Comparison of ENCODE assay signal across 26 mouse cellular contexts in genomic region chr2:121563117-121563516, GRCm38 (mm10). TPM values are rescaled to one million over a fixed set of nuclear protein-coding genes. Genes with fewer than 3 reads are reported as not detected.
DNase-seq lines count a peak whose midpoint lies in the region; ATAC-seq and TF ChIP-seq lines count a peak whose summit lies in the region.
"Had no signal": no experiment of that assay in that cellular context is flagged by ENCODE, and none has a peak within 500 bp of the region (broad histone marks: within the 10 kb centered on the region; RNA-seq: fewer than 3 reads in every experiment).

No protein-coding gene starts in this region.

- no peaks in the 10 kb centered on the region for H3K36me3 ChIP-seq in G1E (replicated peaks)
- H3K36me3 ChIP-seq in liver, embryonic 12.5 days, result no peaks in the 10 kb centered on the region
- H3K36me3 ChIP-seq in forebrain, embryonic 13.5 days (ENCODE audit: poor library complexity, severe bottlenecking), result peaks cover 60% of the 10 kb centered on the region
- H3K36me3 ChIP-seq in forebrain, embryonic 16.5 days (ENCODE audit: control insufficient read depth, insufficient read depth), result peaks cover 7% of the 10 kb centered on the region; the same call in 1 of the 2 replicates
- H3K36me3 ChIP-seq in kidney, embryonic 15.5 days, result no peaks in the 10 kb centered on the region
- H3K36me3 ChIP-seq: embryonic facial prominence, embryonic 10.5 days; heart, embryonic 15.5 days; midbrain, embryonic 15.5 days had no signal

- peak; percentile 15; the same call in 1 of the 2 replicates for ATAC-seq in G1E (ENCODE audit: extremely low read depth, insufficient number of reproducible peaks, low FRiP score, poor library complexity, severe bottlenecking)
- ATAC-seq in liver, embryonic 12.5 days, result peak; percentile 84
- ATAC-seq in megakaryocyte progenitor cell, adult 5-6 weeks (replicated peaks; ENCODE audit: poor library complexity), result peak; percentile 99
- no peak for ATAC-seq in forebrain, embryonic 13.5 days
- no peak for ATAC-seq in forebrain, embryonic 16.5 days
- ATAC-seq in kidney, embryonic 15.5 days (replicated peaks; ENCODE audit: low FRiP score), result no peak
- ATAC-seq: hindbrain, embryonic 16.5 days; intestine, embryonic 16.5 days; midbrain, embryonic 15.5 days had no signal

- H3K27me3 ChIP-seq in G1E (ENCODE audit: insufficient read depth, low read length), result no peaks in the 10 kb centered on the region
- H3K27me3 ChIP-seq in liver, embryonic 12.5 days (replicated peaks), result no peaks in the 10 kb centered on the region
- H3K27me3 ChIP-seq in forebrain, embryonic 13.5 days, result no peaks in the 10 kb centered on the region
- H3K27me3 ChIP-seq in forebrain, embryonic 16.5 days (replicated peaks; ENCODE audit: control insufficient read depth, insufficient read depth, low read length), result no peaks in the 10 kb centered on the region
- no peaks in the 10 kb centered on the region for H3K27me3 ChIP-seq in kidney, embryonic 15.5 days
- H3K27me3 ChIP-seq: CH12.LX; heart, embryonic 15.5 days; midbrain, embryonic 15.5 days; neural tube, embryonic 12.5 days had no signal

- no peak overlapping the region for H3K27ac ChIP-seq in liver, embryonic 12.5 days
- H3K27ac ChIP-seq in forebrain, embryonic 13.5 days, result no peak overlapping the region
- no peak overlapping the region for H3K27ac ChIP-seq in forebrain, embryonic 16.5 days (ENCODE audit: low read length)
- H3K27ac ChIP-seq in kidney, embryonic 15.5 days, result no peak overlapping the region
- H3K27ac ChIP-seq: embryonic facial prominence, embryonic 10.5 days; heart, embryonic 15.5 days; left cerebral cortex, adult 2 months; midbrain, embryonic 15.5 days; neural tube, embryonic 12.5 days; stomach, postnatal 0 days had no signal

- 14% methylated on average over 3 of the region's 3 CpGs for WGBS in liver, embryonic 12.5 days (ENCODE audit: insufficient replicate concordance)
- 97% methylated on average over 3 of the region's 3 CpGs for WGBS in forebrain, embryonic 13.5 days
- 97% methylated on average over 3 of the region's 3 CpGs for WGBS in forebrain, embryonic 16.5 days
- 92% methylated on average over 3 of the region's 3 CpGs for WGBS in kidney, embryonic 15.5 days

- H3K4me1 ChIP-seq in G1E (ENCODE audit: insufficient read depth, low read depth, low read length), result peaks cover 13% of the 10 kb centered on the region
- peaks cover 17% of the 10 kb centered on the region for H3K4me1 ChIP-seq in liver, embryonic 12.5 days
- H3K4me1 ChIP-seq in forebrain, embryonic 13.5 days, result no peaks in the 10 kb centered on the region
- no peaks in the 10 kb centered on the region for H3K4me1 ChIP-seq in forebrain, embryonic 16.5 days (replicated peaks; ENCODE audit: control insufficient read depth, insufficient read depth, low read length)
- no peaks in the 10 kb centered on the region for H3K4me1 ChIP-seq in kidney, embryonic 15.5 days
- H3K4me1 ChIP-seq: heart, embryonic 15.5 days; midbrain, embryonic 15.5 days; neural tube, embryonic 12.5 days had no signal

- H3K4me2 ChIP-seq in liver, embryonic 12.5 days, result no peak overlapping the region
- H3K4me2 ChIP-seq in forebrain, embryonic 13.5 days, result no peak overlapping the region
- no peak overlapping the region for H3K4me2 ChIP-seq in forebrain, embryonic 16.5 days (ENCODE audit: low read length)
- no peak overlapping the region for H3K4me2 ChIP-seq in kidney, embryonic 15.5 days
- H3K4me2 ChIP-seq: heart, embryonic 15.5 days; midbrain, embryonic 15.5 days; neural tube, embryonic 12.5 days had no signal

- no peak for TF ChIP-seq CTCF in G1E (IDR thresholded peaks at IDR 0.05; ENCODE audit: low read depth, low read length)

- DNase-seq in G1E (ENCODE audit: low spot score), result no peak
- peak; percentile 14 for DNase-seq in c-Kit-positive CD71-negative TER-119-negative erythroid progenitor cells, embryonic 14.5 days (ENCODE audit: low read depth)
- DNase-seq: adrenal gland, postnatal 14 days; B cell, adult 2 months; cerebellum, adult 11 months; cerebellum, adult 9-11 months; heart, postnatal 36 days; kidney, postnatal 4 days; layer of hippocampus, adult 9-11 months; left cerebral cortex, postnatal 4 days; lung, postnatal 10 days; right cerebral cortex, postnatal 14 days had no signal

- H3K4me3 ChIP-seq in G1E (ENCODE audit: low read depth, low read length), result no peak overlapping the region
- no peak overlapping the region for H3K4me3 ChIP-seq in liver, embryonic 12.5 days
- no peak overlapping the region for H3K4me3 ChIP-seq in forebrain, embryonic 13.5 days
- no peak overlapping the region for H3K4me3 ChIP-seq in forebrain, embryonic 16.5 days (replicated peaks; ENCODE audit: low read length)
- H3K4me3 ChIP-seq in kidney, embryonic 15.5 days (replicated peaks), result no peak overlapping the region
- H3K4me3 ChIP-seq: embryonic facial prominence, embryonic 10.5 days; heart, embryonic 15.5 days; left cerebral cortex, adult 2 months; midbrain, embryonic 15.5 days; neural tube, embryonic 12.5 days had no signal

- H3K9ac ChIP-seq in liver, embryonic 12.5 days, result no peak overlapping the region
- H3K9ac ChIP-seq in forebrain, embryonic 13.5 days, result no peak overlapping the region
- no peak overlapping the region for H3K9ac ChIP-seq in forebrain, embryonic 16.5 days (replicated peaks; ENCODE audit: low read depth, low read length)
- no peak overlapping the region for H3K9ac ChIP-seq in kidney, embryonic 15.5 days
- H3K9ac ChIP-seq: heart, embryonic 15.5 days; midbrain, embryonic 15.5 days; neural tube, embryonic 12.5 days had no signal

- no peaks in the 10 kb centered on the region for H3K9me3 ChIP-seq in G1E (replicated peaks)
- no peaks in the 10 kb centered on the region for H3K9me3 ChIP-seq in liver, embryonic 12.5 days (replicated peaks)
- no peaks in the 10 kb centered on the region for H3K9me3 ChIP-seq in forebrain, embryonic 13.5 days (replicated peaks)
- no peaks in the 10 kb centered on the region for H3K9me3 ChIP-seq in forebrain, embryonic 16.5 days (ENCODE audit: control insufficient read depth, low read length)
- no peaks in the 10 kb centered on the region for H3K9me3 ChIP-seq in kidney, embryonic 15.5 days (replicated peaks)
- H3K9me3 ChIP-seq: embryonic facial prominence, embryonic 10.5 days; heart, embryonic 15.5 days; midbrain, embryonic 15.5 days; neural tube, embryonic 12.5 days had no signal

RNA-seq across cellular contexts. Expression of gene Wdr76, which starts 56.6 kb away (rescaled TPM):
- 58.6 and 68.8 TPM in 2 replicates for total RNA-seq in G1E (2014; fragmentation: Nextera tagmentation)
- 50.5 and 56.5 TPM in 2 replicates for total RNA-seq in G1E (2017)
- 1.9 and 2.7 TPM in 2 replicates for polyA plus RNA-seq in G1E (2012)
- polyA plus RNA-seq in liver, embryonic 12.5 days (2016; fragmentation: Nextera tagmentation; extraction: Ambion mirVana), result 10.8 and 11.1 TPM in 2 replicates
- total RNA-seq in megakaryocyte progenitor cell, adult 5-6 weeks (2015), result 38.0 and 40.1 TPM in 2 replicates
- total RNA-seq in megakaryocyte progenitor cell, adult 5-6 weeks (2017), result 38.9 and 39.1 TPM in 2 replicates
- polyA plus RNA-seq in forebrain, embryonic 13.5 days (2015; fragmentation: Nextera tagmentation; extraction: Ambion mirVana), result 11.6 and 13.5 TPM in 2 replicates
- polyA plus RNA-seq in forebrain, embryonic 16.5 days (2015; fragmentation: Nextera tagmentation; extraction: Ambion mirVana), result 5.5 and 6.5 TPM in 2 replicates
- polyA plus RNA-seq in kidney, embryonic 15.5 days (2015; fragmentation: Nextera tagmentation; extraction: Ambion mirVana), result 9.3 and 9.7 TPM in 2 replicates

RNA-seq across cellular contexts. Expression of gene Mfap1a, which starts 56.7 kb away (rescaled TPM):
- total RNA-seq in G1E (2014; fragmentation: Nextera tagmentation) (32.5 and 34.1 TPM in 2 replicates), G1E (2017) (54.2 and 57.1 TPM in 2 replicates)
- 6.7 and 11.1 TPM in 2 replicates for polyA plus RNA-seq in G1E (2012)
- polyA plus RNA-seq in liver, embryonic 12.5 days (2016; fragmentation: Nextera tagmentation; extraction: Ambion mirVana), result 15.2 and 17.3 TPM in 2 replicates
- total RNA-seq in megakaryocyte progenitor cell, adult 5-6 weeks (2015), result 20.5 and 25.2 TPM in 2 replicates
- 33.5 and 39.0 TPM in 2 replicates for total RNA-seq in megakaryocyte progenitor cell, adult 5-6 weeks (2017)
- 33.4 and 35.1 TPM in 2 replicates for polyA plus RNA-seq in forebrain, embryonic 13.5 days (2015; fragmentation: Nextera tagmentation; extraction: Ambion mirVana)
- polyA plus RNA-seq in forebrain, embryonic 16.5 days (2015; fragmentation: Nextera tagmentation; extraction: Ambion mirVana), result 34.0 and 35.2 TPM in 2 replicates
- 28.2 and 29.4 TPM in 2 replicates for polyA plus RNA-seq in kidney, embryonic 15.5 days (2015; fragmentation: Nextera tagmentation; extraction: Ambion mirVana)

Comparison
In these comparisons a context has a peak if more than half of its experiments do, and no peak if none do; other contexts are left out.
1. ATAC-seq: peak in G1E (single experiment), liver, embryonic 12.5 days (single experiment) and megakaryocyte progenitor cell, adult 5-6 weeks (single experiment); none in forebrain, embryonic 13.5 days (single experiment), forebrain, embryonic 16.5 days (single experiment) and kidney, embryonic 15.5 days (single experiment).